Mouse (Mus musculus): ENCODE results near the gene Hspa4l.
"Not testable (repeated sequence)": the region's sequence is repeated elsewhere in the genome, so short reads cannot be mapped to it uniquely, and the experiment has no call there.

Gene Hspa4l

DNA sequence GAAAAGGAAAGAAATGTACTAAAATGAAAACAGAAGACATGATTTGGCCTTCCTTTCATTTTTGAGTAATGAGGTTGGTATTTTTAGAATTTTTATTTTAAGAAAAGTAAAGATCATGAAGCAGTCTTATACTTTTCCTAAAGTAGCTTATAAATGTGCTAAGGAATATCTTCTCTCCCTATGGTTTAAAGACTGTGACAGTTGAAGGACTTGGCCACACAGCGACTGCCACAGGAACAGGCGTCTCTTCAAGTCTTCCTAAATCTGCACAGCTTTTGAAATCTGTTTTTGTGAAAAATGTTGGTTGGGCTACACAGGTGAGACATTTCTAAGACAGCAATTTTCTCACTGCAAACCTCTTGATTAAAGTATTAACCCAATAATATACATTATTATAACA is 69.0 kb downstream of the Hspa4l start:
- no peak for DNase-seq (ENCODE audit: low spot score)

DNA sequence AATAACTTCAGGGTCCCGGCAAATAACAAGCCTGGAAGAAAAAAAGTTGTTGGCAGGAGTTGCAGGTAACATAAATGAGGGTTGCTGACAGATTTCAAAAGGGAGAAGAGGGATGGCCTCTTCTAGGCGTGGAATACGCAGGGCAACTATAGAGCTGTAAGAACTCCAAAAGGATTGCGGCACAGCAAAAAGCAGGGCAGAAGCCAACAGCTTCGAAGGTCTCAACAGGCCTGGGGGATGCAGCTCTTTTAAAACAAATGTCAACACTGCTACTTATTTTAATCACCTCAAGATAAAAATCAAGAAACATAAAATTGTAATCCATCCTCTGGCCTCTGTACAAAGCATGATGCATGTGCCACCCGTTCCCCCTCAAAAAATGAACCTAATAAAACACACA is 101.2 kb downstream of the Hspa4l start:
- not testable (repeated sequence) for DNase-seq (ENCODE audit: low spot score)
